Mouse (Mus musculus) kidney, adult 9 months (tissue): ENCODE measurements around the gene Mstn.

Experiments
- DNase-seq: peaks from one replicate; pipeline ENCODE4 v3.0.0; 2022

The Mstn gene

GRCm38 (mm10) chr1:53110561-53110960 lies 49.1 kb downstream of the Mstn start:
- no peak for DNase-seq
